Mouse (Mus musculus): ENCODE results near the gene Triobp.

Gene Triobp

DNA sequence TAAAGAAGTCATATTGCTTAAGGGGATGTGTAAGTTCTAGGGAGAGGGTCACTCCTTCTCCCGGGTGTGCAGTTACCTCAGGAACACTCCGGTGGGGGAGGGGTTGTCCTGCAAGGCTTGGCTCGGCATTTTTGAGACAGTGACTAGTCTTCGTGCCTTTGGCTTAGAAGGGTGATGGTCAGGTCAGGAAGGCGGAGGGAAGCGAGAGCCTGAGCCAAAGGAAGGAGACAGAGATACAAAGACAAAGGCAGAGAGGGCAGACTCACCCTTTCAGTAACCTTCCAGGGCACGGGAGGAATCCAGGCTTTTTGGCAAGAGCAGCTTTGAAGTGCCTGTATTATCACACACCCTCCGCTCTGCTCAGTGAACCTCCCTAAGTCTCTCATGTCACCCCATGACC lies 22.4 kb upstream of the Triobp start:
- peak; percentile 56 for DNase-seq (ENCODE audit: extremely low read depth, insufficient read length, low spot score)

DNA sequence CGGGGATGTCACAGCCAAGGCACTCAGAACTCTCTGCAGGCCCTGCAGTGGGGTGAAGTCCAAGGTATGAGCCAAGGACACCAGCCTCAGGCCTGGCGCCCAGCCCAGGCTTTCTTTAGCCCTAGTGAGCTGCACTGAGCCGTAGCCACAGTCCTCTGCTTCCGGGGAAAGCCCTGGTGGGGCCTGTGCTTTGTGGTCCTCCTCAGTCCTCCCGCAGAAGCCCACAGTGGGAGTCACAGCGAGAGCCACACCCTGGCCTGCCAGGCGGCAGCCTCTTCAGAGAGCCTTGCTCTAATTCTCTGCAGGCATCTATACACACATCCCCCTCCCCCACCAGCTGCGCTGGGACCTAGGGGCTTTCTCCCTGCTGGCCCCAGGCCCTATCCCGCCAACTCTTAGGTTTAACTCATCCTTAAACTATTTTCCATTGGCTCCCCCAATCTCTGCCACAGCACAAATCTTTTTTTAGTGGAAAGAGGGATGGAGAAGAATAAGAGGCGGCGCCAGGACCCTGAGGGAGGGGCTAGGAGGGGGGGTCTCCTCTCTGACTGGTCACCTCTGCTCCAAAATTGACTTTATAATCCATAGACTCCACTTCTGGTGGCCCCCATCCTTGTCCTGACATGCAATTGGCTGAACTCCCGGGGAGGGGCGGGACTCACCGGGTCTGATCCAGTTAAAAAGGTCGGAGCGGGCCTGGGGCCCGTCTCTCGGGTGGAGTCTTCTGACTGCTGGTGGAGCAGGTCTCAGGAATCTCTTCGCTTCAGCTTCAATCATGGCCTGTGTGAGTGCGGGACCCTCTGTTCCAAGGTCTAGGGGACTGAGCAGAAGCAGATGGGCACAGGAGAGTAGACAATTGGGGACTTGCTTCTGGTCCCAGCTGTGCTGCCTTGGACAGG lies 21.3 kb upstream of the Triobp start, which contains the start of gene Lgals1:
Gene Lgals1 (plus strand): TSS at position 705 of the 899 bp plus-strand sequence.
- peak; percentile 95 for DNase-seq (ENCODE audit: extremely low read depth, insufficient read length, low spot score)

DNA sequence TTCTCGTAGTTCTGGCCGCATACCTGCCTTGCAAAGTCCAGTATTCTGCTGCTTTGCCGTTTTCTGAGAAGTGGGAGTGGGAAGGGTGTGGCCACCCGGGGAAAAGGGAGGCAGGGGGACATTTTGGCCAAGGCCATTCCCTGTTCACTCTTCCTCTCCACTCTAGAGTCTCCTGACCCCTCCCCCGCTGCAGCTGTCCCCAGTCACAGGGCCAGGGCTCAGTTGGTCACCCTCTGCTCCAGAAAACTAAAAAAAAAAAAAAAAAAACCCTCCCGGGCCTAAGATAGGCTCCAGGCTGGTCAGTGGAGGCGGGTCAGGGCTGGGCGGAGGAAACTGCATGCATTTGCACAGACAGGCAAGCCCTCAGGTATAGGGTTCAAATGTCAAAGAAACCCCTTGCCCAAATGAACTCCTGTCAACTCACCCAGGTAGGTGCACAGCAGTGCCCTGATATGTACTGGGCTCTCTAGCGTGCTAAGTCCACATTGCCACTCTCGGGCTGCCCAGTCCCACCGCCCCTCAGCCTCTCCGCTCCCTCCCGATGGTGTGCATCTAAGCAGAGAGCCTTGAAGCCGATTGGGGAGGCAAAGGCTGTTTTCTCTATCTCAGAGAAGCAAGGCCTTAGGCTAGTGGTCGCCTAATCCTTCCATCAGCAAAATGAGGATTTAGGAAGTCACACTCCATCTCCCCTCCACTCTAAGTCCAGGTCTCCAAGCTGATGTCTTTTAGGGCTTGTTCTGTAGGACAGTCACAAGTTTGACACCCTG lies 20.3 kb upstream of the Triobp start:
- peak; percentile 63 for DNase-seq (ENCODE audit: extremely low read depth, insufficient read length, low spot score)

DNA sequence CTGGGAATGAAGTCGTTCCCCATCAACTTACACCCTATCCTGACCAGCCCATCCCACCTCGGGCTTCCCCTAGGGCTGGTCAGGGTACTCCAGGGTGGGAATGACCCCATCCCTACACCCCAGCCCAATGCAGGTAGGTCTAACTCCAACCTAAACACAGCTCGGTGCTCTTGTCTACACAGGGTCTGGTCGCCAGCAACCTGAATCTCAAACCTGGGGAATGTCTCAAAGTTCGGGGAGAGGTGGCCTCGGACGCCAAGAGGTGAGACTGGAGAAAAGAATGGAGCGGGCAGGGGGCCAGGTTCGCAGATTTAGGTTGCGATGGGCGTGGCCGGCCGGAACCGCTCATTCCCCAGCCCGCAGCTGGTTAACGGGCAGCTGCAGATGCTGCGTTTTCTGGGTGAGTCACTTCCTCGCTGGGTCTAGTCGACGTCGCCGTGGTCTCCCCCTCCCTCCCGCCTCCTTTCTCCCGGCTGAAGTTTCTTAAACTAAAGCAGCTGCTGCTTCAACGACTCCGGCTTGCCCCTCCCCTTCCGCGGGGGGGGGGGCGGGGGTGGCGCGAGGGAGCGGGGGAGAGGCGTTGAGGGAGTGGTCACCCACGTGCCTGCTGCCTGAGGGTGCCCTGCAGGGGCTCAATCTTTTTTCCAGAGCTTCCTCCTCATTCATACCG lies 19.6 kb upstream of the Triobp start:
- peak; percentile 98 for DNase-seq (ENCODE audit: extremely low read depth, insufficient read length, low spot score)

DNA sequence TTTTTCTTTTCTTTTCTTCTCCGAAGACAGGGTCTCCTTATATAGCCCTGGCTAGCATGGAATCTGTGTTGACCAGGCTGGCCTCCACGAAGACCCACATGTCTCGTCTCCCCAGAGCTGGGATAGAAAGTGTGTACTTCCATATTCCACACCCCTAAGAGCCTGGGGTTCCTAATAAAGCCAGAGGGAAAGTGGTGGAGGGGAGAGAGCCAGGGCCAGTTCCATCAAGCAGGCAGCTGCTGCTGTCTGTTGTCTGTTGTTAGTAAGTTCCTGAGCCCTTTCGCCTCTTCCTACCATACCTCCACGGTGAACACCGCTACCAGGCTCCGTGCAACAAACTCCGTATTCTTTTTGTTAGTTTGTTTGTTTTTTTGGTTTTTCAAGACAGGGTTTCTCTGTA lies 19.0 kb upstream of the Triobp start:
- DNase-seq (ENCODE audit: extremely low read depth, insufficient read length, low spot score), result peak; percentile 36

DNA sequence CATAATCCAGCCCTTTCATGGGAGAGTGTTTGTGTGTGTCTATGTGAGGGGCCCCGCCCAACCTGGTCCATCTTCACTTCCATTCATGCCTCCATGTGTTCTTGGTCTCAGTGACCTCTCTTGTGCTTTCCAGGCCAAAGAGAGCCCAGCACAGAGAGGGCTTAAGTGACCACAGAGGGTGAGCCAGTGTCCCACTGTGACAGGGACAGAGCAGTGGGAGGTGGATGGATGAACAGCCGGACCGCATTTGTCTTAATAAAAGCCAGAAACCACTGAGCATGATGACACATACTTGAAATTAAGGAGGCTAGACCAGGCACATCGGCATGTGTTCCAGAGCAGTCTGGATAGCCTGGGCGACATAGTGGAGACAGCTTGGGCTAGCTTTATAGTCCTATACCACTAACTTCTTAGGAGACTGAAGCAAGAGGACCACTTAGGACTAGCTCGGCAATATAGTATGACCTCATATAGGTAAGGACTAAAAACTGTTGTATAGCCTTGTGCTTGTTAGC lies 17.3 kb upstream of the Triobp start:
- DNase-seq (ENCODE audit: extremely low read depth, insufficient read length, low spot score), result peak; percentile 57

DNA sequence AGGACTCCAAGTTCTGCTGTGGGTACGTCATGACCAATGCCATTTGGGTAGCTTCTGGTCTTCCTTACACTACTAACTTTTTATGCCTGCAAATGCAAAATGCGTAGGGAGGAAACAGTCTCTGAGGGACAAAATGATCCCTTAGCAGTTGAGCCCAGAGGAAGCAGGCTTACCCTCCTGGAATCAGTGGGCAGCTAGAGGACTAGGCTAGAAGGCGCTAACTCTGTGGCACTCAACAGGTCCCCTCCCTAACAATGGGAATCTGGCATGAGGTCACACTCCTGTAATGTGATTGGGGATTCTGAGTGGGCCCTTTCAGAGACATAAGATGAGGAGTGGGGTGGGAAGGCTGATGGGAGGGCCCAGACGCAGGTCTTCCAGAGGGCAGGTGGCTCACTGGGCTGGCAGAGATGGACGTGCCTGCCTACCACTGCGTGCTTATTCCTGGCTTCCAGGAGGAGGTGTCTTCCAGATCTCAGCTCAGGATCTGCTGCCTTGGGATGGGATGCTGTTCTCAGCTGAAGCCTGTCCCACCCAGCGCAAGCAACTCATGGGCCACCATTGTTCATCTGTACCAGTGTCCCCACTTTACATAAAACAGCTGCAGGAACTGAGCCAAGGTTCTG lies 16.6 kb upstream of the Triobp start:
- DNase-seq (ENCODE audit: extremely low read depth, insufficient read length, low spot score), result peak; percentile 68

DNA sequence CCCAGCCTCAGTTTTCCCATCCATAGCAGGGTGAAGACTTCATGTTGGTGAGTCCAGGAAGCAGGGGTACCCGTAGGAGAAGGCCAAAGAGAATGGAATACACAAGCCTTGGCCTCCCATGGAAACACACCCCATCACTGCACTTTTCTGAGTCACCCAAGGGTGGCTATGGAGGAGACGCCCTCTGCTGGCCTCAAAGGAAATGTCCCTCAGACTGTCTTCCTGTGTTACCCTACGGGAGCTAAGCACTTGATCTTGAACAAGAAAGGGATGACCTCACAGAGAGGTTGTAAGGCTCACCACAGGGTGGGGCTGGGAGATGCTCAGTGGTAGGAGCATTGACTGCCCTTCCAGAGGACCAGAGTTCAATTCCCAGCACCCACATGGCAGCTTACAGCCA lies 15.9 kb upstream of the Triobp start:
- peak; percentile 73 for DNase-seq (ENCODE audit: extremely low read depth, insufficient read length, low spot score)

DNA sequence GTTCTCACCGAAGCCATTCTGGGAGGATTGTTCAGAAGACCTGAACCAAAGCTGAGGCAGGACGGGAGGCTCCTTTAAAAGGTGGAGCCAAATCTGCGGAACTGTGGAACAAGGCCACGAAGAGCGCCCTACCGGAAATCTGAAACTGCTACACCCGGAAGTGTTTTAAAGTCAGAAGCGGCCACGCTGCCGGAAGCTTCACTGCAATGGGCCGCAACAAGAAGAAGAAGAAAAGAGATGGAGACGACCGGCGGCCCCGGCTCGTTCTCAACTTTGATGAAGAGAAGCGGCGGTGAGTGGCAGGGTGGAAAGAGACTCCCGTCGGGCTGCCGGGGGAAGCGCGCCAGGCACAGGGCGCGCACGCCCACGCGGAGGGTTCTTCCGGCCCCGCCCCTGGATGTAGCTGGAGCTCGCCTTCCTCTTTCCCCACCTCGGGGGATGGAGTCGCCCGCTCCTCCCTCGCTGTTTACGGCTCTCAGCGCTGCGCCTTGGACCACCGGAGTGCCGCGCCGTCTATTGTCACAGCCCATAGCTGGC lies 12.7 kb upstream of the Triobp start, which contains the start of gene Nol12:
Gene Nol12 (plus strand): TSS at position 150 of the 537 bp plus-strand sequence.
- peak; percentile 90 for DNase-seq (ENCODE audit: extremely low read depth, insufficient read length, low spot score)

DNA sequence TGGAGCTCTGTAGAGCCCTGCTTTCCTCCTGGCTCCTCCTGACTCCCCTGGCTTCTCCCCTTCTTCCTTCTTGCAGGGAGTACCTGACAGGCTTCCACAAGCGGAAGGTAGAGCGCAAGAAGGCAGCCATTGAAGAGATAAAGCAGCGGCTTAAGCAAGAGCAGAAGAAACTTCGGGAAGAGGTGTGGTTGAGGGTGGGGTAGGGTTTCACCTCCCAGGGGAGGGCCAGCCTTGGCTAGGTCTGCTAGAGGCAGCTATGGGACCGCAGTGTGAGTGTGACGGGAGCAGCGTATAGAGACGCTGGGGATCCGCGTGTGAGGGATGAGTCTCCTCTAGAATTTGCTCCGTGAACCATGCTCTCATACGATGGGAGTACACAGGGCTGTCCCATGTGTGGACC lies 11.1 kb upstream of the Triobp start:
- DNase-seq (ENCODE audit: extremely low read depth, insufficient read length, low spot score), result no peak

DNA sequence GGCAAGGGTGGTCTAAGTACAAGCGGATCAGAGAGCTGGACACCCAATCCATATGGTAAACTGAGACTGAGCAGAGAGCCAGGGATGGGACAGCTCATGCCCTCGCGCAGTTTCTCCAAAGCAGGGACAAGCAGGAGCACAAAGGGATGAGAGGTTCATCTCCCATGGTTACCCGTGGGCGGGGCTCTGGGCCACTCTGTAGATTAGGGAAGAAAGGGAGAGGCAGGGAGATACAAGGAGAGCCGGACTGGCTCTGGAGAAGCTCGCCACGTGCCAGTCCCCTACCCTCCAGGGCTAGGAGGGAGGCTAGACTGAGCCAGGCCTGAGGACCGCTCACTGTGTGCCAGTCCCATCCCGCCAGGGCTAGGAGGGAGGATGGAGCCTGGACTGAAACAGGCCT lies 10.2 kb upstream of the Triobp start:
- no peak for DNase-seq (ENCODE audit: extremely low read depth, insufficient read length, low spot score)

DNA sequence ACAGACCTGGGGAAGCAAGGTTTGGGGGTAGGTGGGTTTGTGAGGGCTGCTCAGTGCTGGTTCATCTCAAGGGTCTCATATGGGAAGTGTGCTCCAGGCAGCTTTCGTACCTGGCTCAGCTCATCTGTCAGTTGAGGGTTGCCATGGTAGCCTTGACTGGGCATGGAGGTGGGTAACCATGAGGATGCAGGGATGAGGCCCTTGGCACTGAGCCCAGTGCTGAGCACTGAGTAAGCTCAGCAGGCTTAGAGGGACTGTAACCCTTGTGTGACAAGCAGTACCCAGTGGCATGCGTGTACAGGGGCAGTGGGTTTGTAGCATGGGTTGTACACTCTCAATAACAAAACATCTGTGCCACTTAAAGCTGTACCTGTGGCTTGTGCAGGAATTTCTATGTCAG lies 9.6 kb upstream of the Triobp start:
- no peak for DNase-seq (ENCODE audit: extremely low read depth, insufficient read length, low spot score)

DNA sequence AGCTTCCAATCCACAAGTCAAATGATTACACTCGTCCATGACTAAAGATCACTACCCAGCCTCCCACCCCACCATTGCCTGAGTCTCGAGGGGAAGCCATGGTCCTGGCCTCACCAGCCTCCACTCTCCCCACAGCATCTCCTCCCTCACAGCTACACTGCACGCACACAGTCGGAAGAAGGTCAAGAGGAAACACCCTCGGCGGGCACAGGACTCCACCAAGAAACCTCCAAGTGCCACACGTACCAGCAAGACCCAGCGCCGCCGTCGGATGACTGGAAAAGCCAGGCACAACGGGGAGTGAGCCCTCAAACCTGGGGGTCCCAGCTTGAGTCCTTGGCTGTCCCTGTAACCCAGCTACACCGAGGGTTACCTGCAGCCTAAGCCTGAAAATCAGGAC lies 7.2 kb upstream of the Triobp start:
- DNase-seq (ENCODE audit: extremely low read depth, insufficient read length, low spot score), result no peak

DNA sequence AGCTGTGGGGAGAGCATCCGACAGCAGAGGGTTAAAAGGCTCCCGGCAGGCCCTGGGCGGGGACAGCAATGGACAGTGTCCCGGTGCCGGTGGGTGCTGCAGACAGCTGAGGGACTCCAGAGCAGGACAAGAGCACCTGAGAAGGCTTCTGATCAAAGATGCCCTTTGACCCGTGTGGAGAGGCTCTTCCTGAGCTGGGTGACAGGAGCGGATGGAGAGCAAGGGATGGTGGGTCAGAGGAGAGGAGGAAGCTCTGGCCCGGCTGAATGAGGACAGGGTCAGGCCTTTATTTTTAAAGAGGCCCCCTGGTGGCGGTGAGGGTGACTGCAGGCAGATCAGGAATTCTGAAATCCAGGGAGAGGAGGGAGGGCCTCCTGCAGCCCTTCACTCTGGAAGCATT lies 4.9 kb upstream of the Triobp start:
- DNase-seq (ENCODE audit: extremely low read depth, insufficient read length, low spot score), result peak; percentile 60

DNA sequence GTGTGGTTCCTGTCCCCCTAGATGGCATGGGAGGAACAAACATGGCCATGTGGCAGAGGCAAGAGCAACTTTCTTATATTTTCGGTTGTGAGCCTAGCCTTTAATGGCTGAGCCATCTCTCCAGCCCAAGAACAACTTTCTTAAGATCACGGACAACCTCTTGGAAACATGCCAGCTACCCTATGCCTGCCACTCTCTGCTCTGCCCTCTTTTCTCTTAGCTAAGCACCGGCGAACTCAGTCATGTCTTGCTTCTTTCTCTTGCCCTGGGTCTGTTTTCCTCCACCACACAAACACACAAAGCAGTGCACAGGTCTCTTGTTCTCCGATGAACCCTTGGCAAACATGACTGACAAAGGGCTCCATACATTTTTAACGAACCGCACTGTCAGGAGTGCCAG lies 1.3 kb upstream of the Triobp start:
- DNase-seq (ENCODE audit: extremely low read depth, insufficient read length, low spot score), result no peak

DNA sequence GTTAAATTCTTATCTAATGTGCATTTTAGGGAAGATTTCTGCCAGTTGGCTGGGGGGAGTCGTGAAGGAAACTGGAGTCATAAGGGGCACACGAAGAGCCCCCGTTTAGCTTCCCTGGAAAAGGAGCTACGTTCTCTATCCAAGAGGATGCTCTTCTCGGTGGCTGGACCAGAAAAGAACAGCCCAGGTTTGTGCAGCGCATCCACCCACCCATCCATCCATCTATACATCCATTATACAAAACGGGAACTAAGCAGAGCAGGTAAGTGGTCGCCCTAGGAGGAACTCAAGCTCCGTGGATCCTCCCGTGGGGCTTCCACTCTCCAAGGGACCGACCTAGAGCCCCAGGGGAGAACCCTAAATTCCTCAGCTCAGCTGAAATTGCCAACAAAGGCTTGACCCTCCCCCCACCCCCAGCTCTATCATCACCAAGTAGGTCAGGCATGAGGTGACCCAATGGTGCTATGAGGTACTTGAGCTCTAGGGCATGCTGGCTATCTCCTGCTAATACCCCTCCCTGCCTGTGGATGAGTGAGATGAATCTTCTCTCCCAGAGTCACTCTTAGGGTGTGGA lies 715 bp downstream of the Triobp start:
- no peak for DNase-seq (ENCODE audit: extremely low read depth, insufficient read length, low spot score)

DNA sequence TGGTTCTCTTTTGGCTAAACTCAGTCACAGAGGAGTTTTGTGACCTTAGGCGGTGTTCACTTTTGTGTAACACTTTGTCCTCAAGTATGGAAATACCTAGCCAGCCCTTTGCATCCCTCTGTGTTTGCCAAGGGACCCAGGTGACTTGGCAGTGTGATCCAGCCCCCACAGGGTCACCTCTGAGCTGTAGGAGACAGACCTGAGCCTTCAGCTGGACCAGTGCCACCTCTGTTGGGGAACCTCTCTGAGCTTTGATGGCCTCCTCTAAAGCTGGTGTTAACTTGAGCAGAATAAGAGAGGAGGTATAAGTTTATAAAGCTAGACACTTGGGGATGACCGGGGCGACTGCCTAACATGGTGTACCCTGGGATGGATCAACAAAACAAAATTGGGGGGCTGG lies 1.4 kb downstream of the Triobp start:
- no peak for DNase-seq (ENCODE audit: extremely low read depth, insufficient read length, low spot score)

DNA sequence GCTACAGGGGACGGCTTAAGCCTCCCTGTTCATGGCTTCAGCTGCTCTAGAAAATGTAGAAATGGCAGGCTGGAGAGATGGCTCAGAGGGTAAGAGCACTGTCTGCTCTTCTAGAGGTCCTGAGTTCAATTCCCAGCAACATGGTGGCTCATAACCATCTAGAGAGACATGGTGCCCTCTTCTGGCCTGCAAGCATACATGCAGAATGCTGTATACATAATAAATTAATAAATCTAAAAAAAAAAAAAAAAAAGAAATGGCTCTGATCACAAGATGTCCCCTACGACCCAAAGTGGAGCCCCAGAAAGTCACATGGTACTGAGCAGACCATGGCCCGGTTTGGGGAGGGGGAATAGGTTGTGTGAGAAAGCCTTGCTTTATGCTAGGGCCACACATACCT lies 8.1 kb downstream of the Triobp start:
- DNase-seq (ENCODE audit: extremely low read depth, insufficient read length, low spot score), result no peak

DNA sequence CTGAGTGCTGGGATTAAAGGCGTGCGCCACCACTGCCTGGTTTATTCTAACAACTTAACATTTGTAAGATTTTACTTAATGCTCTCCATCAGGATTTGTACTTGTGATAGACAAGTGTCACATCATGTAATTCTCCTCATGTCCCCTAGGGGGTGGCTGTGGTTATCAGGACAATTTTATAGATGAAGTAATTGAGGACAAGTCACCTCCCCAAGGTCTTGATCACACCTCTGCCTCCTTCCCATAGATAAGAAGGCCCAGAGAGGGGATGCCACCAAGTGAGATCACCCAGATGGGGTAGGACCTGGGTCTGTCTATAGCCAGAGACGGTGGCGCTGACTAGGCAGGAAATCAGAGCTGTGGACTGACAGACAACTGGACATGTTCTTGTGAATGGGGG lies 8.8 kb downstream of the Triobp start:
- no peak for DNase-seq (ENCODE audit: extremely low read depth, insufficient read length, low spot score)

DNA sequence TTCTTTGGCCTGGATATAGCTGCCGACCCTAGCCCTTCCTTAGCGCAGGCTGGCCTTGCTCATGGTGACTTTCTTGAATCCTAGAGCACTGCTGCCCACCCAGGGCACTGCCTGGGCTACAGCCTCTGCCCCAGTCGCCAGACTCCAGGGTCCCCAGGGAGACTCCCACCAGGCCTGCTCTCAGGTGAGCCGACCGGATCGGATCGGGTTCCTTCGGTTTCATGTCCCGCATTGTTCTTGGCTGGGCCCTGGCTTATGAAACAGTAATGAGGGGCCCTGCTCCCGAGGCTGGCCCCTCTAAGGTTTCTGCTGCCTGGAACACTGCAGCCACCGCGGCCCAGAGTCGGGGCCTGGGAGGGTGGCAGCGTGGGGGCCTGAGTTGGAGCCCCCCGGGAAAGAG lies 9.5 kb downstream of the Triobp start:
- no peak for DNase-seq (ENCODE audit: extremely low read depth, insufficient read length, low spot score)

Data from 3134 (cell line).